Mouse (Mus musculus) splenic B cell, adult 2 months (primary cell): Measurements from ENCODE around the gene Ism1.

Experiments used
- DNase-seq: peaks from one replicate; pipeline ENCODE4 v3.0.0-alpha.2; 2011; ENCODE audit warnings: low read depth, low spot score
- H3K27me3 ChIP-seq: 2 replicates; pipeline ENCODE4 v1.6.1; 2012; ENCODE audit warnings: mild to moderate bottlenecking, low read length, moderate library complexity, mixed read lengths; ENCODE audit not compliant: control insufficient read depth, poor library complexity, insufficient read depth, severe bottlenecking
- H3K36me3 ChIP-seq: 2 replicates; pipeline ENCODE4 v1.6.1; 2012; ENCODE audit warnings: mild to moderate bottlenecking, low read length, moderate library complexity, mixed read lengths; ENCODE audit not compliant: control insufficient read depth, poor library complexity, insufficient read depth, severe bottlenecking

Ism1 gene

GRCm38 (mm10) chr2:139742381-139742780, 64.4 kb downstream of the Ism1 start:
- Histone ChIP-seq H3K36me3 (no peaks in the 10 kb centered on the region), H3K27me3 (no peaks in the 10 kb centered on the region)
- DNase-seq, result no peak

GRCm38 (mm10) chr2:139757021-139757420, 79.0 kb downstream of the Ism1 start:
- no peak for DNase-seq
- H3K27me3 ChIP-seq, result no peaks in the 10 kb centered on the region

GRCm38 (mm10) chr2:139757456-139757855, 79.5 kb downstream of the Ism1 start:
- no peaks in the 10 kb centered on the region for H3K36me3 ChIP-seq
- no peaks in the 10 kb centered on the region for H3K27me3 ChIP-seq
- DNase-seq, result no peak

More at GRCm38 (mm10) chr2:139757021-139757420, 79.0 kb downstream of the Ism1 start:
- H3K36me3 ChIP-seq, result no peaks in the 10 kb centered on the region

- Histone ChIP-seq H3K36me3 (no peaks in the 10 kb centered on the region), H3K27me3 (no peaks in the 10 kb centered on the region)
- no peak for DNase-seq
These were observed 86.4 kb downstream of the Ism1 start for GRCm38 (mm10) chr2:139764355-139764754.

DNA sequence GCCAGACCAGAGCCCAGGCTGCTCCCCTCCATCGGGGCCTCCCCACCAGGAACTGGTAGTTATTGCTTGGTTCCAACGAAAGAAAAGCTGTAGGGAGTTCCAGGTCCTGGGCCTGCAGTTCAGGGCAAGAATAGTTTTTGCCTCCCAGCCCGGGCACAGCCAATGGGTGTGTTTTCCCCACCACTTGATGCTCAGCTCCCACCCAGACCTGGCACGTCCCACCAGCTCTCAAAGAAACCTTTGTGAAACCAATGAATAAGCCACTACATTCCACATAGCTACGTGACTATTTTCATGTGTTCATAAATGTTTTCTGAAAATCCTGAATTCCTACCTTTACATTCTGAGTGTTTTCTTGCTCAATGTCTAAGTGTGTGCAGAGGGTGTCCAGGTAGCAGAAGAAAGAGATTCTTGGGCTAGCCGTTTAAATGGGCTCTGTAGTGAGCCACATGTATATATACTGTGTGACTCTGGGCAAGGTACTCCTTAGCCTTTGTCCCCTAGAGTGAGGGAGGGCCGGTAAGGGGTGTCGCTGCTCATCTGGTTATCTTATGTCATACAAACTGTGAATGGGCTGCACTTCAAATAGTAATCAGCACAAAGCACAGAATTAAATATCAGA, 97.1 kb downstream of the Ism1 start:
- Histone ChIP-seq H3K36me3 (no peaks in the 10 kb centered on the region), H3K27me3 (no peaks in the 10 kb centered on the region)
- DNase-seq, result no peak

DNA sequence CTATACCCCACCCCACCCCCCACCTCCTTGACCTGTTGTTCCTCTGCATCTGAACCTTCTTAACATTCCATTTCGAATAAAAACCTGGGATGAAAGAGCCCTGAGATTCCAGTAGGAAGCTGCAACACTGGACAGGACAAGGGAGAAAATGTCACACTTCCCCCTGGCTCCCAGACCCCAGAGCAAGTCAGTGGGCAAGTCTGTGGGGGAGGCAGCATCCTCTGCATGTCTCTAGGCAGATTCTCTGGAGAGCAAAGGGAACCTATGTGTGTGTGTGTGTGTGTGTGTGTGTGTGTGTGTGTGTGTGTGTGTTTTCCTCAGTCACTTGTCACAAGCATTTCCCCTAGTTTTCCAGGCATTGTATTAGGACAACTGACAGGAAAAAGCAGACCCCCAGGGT, 98.7 kb downstream of the Ism1 start:
- H3K27me3 ChIP-seq, result no peaks in the 10 kb centered on the region
- H3K36me3 ChIP-seq, result no peaks in the 10 kb centered on the region
- no peak for DNase-seq

- peak; percentile 24 for DNase-seq
- H3K27me3 ChIP-seq, result no peaks in the 10 kb centered on the region
- H3K36me3 ChIP-seq, result no peaks in the 10 kb centered on the region
These were observed 100.3 kb downstream of the Ism1 start for GRCm38 (mm10) chr2:139778283-139778682.

DNA sequence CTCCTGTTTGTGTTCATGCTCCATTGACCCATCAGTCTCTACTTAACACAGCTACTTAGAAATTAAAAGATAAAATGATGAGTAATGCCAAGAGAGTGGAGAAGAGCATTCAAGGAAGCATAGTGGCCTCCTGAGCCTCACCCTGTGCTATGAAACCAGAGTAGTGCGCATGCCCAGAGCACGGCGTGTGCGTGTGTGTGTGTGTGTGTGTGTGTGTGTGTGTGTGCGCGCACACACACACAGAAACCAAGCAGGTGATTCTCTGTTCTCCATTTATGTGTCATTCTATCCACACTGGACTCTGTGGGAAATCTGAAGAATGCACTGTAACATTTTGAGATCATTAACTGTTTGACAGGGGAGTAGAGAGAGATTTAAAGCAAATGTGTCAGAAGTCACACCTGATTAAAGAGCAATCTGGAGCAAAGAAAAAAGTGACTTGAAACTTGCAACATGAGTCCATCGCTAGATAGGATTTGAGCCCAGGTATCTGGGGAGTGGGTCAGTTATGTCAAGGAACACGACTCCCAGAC, 105.4 kb downstream of the Ism1 start:
- no peak for DNase-seq
- Histone ChIP-seq H3K36me3 (no peaks in the 10 kb centered on the region), H3K27me3 (no peaks in the 10 kb centered on the region)

DNA sequence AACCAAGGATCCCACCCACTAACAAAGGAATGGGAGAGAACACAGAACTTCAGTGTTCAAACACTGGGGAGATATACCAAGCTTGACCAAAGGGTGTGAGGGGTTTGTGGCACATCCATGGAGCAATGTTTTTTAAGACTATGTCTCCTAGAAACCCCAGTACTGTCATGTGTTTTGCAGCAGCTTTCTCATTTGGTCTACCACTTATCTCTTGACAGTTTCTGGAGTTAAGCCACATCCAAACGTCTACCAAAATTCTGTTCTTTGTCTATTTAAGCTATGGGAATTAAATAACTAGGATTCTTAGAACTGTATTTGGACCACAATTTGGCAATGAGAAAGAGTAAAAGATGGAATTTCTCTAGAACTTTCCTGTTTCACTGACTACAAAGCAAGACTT, 106.5 kb downstream of the Ism1 start:
- H3K27me3 ChIP-seq, result no peaks in the 10 kb centered on the region
- DNase-seq, result no peak
- H3K36me3 ChIP-seq, result no peaks in the 10 kb centered on the region

GRCm38 (mm10) chr2:139784946-139785345, 107.0 kb downstream of the Ism1 start:
- H3K27me3 ChIP-seq, result no peaks in the 10 kb centered on the region
- no peak for DNase-seq

DNA sequence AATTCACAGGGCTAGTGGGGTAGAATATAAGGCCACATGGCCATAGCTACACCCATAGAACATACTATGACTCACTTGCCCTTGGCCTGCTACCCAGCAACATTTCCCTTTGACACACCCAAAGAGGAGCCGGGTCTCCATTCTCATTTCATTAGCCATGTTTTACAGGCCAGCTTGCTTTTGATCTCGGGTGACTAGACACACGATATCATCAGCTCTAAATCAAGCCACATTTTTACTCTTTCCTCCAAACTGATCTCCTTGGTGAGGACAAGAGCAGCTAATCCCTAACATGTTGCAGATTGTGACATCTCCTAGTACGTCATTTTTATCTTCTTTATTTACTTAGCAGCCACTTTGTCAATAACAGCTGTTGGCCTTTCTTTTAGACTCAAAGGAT, 110.7 kb downstream of the Ism1 start:
- no peaks in the 10 kb centered on the region for H3K27me3 ChIP-seq
- no peak for DNase-seq

More at GRCm38 (mm10) chr2:139784946-139785345, 107.0 kb downstream of the Ism1 start:
- H3K36me3 ChIP-seq, result no peaks in the 10 kb centered on the region

DNA sequence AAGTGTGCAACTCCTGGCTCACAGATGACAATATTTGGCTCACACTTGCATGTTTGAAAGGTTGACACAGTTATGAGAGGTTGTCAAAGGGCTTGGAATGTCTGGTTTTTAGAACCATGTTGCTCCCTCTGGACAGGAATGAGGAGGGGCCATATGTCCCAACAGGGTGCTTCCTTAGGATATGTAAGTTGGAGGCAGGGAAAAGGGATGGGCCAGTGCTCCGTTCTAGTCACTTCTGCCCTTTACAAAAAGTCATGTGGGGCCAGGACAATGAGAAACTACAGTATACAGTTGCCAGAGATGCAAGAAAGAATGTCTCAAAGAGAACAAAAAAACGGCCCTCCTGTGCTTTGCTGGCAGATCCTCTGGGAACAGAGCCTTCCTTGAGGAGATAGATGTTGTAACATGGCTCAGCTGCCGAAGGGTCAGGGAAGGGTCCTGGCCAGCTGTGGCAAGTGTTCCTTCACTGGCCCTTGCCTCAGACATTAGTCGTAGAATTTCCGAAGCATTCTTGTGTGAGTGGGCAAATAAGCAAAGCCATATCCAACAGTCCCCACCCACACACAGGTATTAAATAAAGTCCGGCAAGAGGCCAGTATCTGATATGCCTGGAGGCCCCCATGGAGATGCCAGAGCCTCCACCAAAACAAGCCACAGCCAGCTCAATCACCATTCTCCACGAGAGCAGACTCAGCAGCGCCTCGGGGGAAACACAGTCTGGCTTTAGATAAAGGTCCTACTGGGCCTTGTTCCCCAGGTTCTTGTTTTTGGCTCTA, 114.6 kb downstream of the Ism1 start:
- no peak for DNase-seq
- no peaks in the 10 kb centered on the region for H3K27me3 ChIP-seq
- no peaks in the 10 kb centered on the region for H3K36me3 ChIP-seq

More for the DNA sequence above, 110.7 kb downstream of the Ism1 start:
- no peaks in the 10 kb centered on the region for H3K36me3 ChIP-seq

DNA sequence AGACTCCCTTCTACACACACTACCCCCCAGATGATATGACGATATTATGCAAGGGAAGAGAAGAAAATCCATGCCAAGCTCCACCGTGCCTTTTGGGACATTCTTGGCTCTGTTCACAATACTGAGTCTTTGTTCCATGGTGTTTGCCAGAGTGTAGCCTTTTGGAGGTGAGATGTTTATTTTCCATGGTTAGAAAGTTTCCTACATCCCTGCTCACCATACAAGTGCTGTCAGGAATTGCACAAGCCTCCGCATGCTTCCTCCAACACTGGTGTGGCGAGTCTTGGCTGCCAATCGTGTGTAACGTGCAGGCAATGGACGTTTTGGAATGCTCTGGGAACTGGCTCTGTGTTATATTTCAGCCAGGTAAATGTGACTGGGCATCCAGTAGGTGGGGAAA, 126.1 kb downstream of the Ism1 start:
- Histone ChIP-seq H3K27me3 (no peaks in the 10 kb centered on the region), H3K36me3 (no peaks in the 10 kb centered on the region)
- no peak for DNase-seq

DNA sequence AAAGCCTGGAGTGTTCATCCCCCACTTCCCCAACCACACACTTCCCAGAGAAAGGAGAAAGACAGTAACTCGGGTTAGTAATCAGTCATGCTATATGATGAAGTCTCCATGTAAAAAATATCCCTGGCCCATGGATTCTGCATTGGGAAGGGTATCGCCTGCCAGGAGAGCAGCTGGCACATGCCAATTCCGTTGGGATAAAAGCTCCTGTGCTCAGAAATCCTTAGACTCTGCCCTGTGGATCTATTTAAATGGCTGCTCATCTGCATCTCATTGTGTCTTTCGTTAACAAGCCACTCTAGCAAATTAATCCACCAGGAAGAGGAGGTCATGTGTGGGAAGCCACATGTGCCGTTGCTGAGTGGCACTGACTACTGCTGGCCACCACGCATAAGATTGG, 129.9 kb downstream of the Ism1 start:
- no peaks in the 10 kb centered on the region for H3K27me3 ChIP-seq

More for the DNA sequence above, 129.9 kb downstream of the Ism1 start:
- no peaks in the 10 kb centered on the region for H3K36me3 ChIP-seq
- DNase-seq, result no peak
